Mouse (Mus musculus): ENCODE data around the gene Gm9780.
"Not testable (repeated sequence)": the region's sequence is repeated elsewhere in the genome, so short reads cannot be mapped to it uniquely, and the experiment has no call there.

Gene Gm9780

DNA sequence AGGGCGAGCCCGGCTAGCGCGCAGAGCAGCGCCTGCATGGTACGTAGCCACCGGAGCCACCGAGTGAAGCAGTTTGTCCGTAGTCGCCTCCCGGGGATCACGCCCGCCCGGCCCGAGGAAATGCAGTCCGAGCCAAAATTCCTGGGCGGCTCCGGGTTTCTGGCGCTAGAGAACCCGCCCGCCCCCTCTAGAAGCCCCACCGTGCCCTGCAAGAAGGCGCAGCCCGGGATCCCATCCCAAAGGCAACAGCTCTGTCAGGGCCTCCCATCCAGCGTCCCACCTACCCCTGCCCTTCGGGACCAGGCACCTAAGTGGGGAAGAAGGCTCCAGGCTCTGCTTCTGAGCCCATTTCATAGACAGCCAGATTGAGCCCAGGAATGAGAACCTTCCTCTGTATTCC lies at the start of gene Gm9780:
Gm9780 (minus strand) TSS at position 101 of the 400 bp plus-strand sequence.
- not testable (repeated sequence) for DNase-seq (ENCODE audit: low spot score in 2 of 2)

DNA sequence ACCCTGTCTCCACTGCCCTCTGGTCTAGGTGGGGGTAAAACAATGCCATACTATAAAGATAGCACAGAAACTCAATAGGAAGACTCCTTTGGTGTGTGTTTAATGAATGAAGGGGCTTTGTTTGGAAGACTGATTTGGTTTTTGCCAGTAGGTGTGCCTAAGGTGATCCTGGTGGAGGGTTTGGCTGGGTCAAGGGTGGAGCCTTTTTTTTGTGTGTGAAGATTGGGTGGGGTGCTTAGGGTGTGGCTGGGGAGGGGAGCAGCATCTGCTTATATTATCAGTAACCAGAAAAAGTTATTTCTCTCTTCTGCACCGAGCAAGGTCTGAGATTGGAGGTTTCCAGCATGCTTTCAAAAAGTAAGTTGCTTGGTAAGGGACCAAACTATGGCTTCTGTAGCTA lies 39.5 kb upstream of the Gm9780 start, which contains the start of gene Cphx3:
Cphx3 (plus strand) TSS at position 301 of the 400 bp plus-strand sequence.
- not testable (repeated sequence) for DNase-seq (ENCODE audit: low spot score in 2 of 2)

DNA sequence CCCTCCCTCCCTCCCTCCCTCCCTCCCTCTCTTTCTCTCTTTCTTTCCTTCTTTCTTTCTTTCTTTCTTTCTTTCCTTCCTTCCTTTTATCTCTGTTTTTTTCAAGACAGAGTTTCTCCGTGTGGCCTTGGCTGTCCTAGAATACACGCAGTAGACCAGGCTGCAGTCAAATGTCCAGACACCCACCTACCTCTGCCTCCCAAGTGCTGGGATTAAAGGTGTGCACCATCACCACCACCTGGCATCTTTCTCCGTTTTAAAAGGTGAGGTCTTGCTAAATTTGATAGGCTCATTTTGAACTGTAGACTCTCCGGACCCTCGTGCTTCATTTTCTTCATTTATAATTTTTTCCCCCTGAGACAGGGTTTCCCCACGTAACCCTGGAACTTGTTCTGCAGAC lies 38.7 kb upstream of the Gm9780 start, which contains the start of gene Cphx2:
Cphx2 (plus strand) TSS at position 301 of the 400 bp plus-strand sequence.
- DNase-seq (ENCODE audit: low spot score in 2 of 2) = not testable (repeated sequence)

DNA sequence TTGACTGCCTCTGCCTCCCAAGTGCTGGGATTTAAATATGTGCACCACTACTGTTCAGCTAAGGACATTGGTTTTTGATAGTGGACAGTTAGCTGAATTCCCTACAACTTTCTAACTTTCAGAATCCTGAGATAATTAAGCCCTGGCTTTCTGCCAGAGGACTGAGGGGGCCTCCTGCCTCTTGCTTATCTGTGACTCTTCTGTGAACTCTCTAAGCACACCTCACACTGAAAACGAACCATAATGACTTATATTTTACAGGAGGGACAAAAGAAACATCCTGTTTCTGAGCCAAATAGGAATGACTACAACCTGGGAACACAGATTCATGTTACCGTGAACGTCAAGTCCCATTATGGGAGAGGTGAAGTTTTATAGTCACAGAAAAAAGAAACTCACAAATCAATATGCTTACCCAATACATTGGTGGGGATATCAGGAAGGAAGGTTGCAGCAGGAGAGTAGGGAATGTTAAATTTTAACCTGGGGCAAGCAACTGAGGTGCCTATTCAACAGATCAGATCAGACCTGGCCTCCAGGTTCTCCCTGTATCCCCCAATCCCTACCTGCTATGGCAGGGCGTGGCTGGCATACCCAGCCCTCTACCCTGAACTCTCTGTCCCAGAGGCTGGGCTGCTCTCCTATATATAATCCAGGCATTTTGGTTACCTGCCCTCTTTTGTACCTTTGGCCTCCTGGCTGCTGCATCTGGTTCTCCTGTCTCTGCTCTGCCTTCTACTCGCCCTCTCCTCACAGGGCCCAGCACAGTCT lies 34.3 kb upstream of the Gm9780 start:
- not testable (repeated sequence) for DNase-seq (ENCODE audit: low spot score in 2 of 2)

DNA sequence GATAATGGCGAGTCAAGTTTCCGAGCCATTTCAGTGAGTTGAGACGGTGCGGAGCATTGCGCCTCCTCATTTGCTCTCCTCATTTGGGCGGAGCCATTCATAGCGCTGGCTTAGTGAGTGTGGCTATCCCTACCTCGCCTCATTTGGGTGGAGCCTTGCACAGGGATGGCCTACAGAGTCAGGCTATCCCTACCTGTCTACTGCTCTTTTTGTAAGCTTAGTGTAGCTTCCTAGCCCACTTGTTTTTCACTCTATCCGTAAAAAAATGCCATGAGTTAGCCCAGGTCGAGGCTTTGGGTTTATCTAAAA lies 24.8 kb upstream of the Gm9780 start, which contains the start of gene Tmem254c:
Tmem254c (minus strand) TSS at position 31 of the 309 bp plus-strand sequence.
- DNase-seq (ENCODE audit: low spot score in 2 of 2) = not testable (repeated sequence)

DNA sequence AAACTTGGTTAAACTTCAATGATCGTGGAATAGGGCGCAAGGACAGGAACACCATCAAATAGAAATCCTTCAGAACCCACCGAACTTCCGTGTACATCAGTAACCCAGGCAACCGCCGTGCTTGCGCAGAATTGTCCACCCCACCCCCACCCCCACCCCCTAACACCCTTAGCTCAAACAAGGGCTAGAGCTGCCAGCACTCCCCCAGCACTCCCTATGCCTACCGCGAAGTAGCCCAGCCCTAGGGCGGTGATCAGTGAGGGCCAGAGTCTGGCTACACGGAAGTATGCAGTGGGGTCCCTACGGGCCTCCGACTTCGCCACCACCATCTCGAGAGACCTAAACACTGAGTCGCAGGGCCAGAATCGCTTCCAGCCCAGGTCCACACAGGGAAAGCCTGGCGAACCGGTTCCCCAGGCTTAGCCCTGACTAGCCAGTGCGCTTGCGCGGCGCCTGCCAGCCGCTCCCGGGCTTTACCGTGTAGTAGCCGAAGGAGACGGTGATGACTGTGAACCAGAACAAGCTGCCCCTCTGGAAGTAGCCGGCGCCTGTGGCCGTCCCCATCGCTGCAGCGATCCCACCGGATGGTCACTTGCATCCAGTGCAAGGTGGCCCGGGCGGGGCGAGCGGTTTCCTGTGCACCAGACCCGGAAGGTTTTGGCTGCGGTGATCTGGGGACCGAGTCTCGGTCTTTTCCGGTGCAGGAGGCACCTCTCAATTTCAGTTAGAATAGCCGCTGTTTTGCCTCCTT lies 24.2 kb upstream of the Gm9780 start:
- DNase-seq (ENCODE audit: low spot score in 2 of 2) = not testable (repeated sequence)

DNA sequence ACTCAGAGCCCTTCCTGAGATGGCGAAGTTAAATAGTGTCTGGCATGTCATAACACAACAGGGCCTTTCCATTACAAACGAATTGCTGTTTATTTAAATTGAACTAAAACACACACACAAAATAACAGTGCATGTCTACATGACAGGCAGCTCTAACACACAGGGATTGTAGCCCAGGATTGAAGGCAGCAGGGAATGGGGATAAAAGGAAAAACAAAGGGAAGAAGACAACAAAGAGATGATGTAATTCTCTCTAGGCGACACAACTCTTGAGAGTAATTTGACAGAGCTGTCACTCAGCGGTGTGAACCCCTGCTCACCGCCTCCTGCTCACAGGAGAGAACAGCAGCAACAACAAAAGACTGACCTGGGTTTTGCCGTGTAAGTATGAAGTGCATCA lies 16.9 kb upstream of the Gm9780 start:
- not testable (repeated sequence) for DNase-seq (ENCODE audit: low spot score in 2 of 2)

DNA sequence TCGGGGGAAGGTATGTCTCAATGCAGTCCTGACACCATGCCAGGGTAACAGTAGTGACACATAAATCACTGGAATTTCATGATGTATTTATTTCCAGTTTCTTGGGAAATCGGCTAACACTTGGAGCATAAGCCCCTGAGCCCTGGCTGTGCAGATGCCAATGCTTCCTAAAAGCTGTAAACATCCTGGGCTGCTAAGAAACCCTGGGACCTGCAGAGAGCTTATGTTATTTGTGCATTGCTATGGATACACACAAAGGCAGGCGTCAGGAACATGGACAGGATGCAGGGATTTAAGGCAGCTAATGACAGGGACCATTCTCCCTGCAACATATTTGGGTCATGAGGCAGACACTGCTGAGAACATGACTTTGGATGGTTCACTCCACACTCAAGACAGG lies 15.7 kb upstream of the Gm9780 start:
- not testable (repeated sequence) for DNase-seq (ENCODE audit: low spot score in 2 of 2)

DNA sequence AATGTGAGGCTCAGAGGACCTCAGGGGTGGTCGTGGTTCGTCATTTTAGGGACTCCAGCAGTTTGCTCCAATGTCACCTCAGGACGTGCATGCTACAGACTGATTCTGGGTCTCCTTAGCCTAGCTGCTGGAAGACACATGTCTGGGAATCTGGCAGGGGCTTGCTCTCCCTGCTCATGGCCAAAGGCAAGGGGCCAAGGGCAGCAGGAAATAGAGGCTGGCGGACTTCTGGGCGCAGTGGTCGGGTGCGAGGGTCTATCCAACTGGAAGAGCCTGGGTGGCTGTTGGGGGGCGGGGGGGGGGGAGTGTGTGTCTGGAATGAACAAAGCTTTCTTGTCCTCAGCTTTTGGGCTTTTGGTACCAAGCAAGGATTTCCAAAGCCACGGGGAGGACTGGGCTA lies 6.3 kb upstream of the Gm9780 start:
- not testable (repeated sequence) for DNase-seq (ENCODE audit: low spot score in 2 of 2)

DNA sequence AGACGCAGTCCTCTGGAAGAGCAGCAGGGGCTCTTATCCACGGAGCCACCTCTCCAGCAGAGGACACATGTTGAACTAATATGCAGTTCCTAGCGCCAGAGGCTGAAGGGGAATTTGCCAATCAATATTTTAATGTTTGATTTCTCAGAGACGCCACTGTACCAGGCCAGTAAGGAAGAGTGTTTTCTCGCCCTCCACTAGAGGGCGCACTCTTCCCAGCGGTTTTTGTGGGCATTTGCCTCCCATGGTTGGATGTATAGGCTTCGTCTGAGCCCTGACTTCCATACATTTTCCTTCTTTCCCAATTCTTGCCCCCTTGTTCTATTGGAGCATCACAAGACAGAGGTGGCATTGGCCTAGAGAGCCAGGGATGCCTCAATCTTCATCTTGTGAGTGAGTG lies 4.5 kb upstream of the Gm9780 start:
- not testable (repeated sequence) for DNase-seq (ENCODE audit: low spot score in 2 of 2)

DNA sequence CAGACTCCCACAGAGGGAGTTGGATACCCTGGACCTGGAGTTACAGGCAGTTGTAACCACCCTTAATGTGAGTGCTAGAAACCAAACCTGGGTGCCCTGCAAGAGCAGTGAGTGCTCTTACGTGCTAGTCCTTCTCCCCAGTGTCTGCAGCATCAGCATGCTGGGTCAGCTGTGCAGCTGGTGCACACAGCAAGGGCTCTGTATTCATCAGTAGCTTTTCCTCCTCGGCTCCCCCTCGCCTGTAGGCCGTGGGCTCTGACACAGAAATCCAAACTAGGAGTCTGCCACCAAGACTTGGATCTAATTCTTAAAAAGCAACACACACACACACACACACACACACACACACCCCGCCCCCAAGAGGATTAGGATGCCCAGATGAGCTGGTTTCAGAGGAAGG lies 2.5 kb upstream of the Gm9780 start:
- not testable (repeated sequence) for DNase-seq (ENCODE audit: low spot score in 2 of 2)

DNA sequence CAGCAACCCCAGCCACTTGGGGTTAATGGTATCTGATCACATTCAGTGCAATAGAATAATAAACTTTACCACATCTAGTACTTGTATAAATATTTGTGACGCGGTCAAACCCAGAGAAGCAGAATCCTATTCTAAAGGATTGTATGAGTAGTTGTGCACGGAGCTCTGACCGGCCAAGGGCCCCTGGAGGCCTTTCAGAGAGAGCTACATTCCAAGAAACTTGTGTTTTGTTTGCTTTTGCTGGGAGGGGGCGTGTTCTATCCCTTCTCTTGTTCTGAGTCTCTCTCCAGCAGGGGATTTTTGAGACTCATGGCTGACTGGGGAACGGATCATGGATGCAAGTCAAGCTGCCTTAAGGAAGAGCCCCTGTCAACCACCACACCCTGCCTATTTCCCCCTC lies 7.1 kb downstream of the Gm9780 start:
- DNase-seq (ENCODE audit: low spot score in 2 of 2) = not testable (repeated sequence)

DNA sequence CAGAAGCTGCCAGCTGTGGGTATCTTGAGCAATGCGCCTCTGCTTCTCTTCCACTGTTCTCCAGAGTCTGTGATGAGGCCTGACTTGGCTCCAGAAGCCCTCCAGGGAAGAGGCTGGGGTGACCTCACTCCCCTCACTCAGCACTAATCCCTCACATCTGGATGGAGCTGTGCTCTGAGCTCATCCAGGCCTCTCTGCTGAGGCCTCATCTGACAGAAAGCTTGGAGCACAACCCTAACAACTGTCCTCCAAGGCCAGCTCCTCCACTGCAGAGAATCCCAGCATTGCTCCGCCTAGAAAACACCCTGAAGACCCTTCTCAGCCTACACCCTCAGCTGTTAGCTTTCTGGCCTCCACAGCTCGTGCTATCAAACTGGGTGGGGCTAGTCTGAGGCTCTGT lies 8.1 kb downstream of the Gm9780 start:
- DNase-seq (ENCODE audit: low spot score in 2 of 2) = not testable (repeated sequence)

DNA sequence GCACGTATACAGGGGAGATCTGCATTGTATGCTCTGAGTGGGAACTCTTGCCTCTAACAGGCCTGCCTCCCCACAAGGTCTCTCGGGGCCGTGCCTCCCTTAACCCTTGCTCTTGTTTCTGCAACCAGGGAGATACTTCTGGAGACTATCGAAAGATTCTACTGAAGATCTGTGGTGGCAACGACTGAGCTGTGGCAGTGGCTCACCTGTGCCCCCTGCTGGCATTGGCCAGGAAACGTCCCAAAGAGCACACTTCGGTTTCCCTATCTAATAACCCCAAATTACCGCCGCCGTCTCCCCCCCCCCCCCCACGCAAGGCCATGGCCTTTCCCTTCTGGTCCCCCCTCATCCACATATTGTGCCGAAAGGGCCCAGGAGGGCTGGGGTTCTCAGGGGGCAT lies 16.9 kb downstream of the Gm9780 start:
- not testable (repeated sequence) for DNase-seq (ENCODE audit: low spot score in 2 of 2)

DNA sequence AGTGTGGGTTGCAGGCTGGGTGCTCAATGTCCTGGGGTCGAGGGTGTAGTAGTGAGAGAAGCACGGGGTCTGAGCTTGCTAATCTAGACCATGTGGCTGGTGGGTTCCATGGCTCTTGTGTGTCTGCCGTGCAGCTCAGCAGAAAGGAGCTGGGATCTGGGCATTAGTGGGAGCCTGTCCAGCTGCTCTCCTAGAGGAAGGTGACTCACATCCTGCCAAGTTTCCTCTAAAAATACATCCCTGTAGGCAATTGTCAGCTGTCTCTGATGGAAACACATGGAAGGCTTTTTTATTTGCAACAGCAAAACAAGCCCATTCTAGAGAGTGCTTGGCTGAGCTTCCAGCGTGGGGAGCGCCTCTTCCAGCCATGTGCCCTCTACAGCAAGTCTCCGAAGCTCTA lies 19.7 kb downstream of the Gm9780 start:
- not testable (repeated sequence) for DNase-seq (ENCODE audit: low spot score in 2 of 2)

DNA sequence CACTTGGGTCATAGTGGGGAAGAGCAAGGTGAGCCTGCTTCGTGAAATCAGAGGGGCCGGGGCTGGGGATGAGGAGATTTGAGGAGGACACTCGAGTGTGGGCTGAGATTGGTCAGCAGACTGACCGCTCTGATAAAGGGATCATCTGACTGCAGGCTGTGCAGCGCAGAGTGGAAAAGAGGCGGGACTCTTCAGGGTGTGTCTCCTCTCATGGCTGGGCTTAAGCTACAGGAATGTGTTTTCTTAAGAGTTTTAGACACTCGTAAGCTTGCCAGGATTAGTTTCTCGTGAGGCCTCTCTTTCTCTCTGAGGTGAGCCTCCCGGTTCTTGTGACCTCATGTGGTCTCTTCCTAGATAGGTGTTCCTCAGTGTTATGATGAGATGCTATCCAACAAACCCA lies 21.0 kb downstream of the Gm9780 start:
- DNase-seq (ENCODE audit: low spot score in 2 of 2) = not testable (repeated sequence)

DNA sequence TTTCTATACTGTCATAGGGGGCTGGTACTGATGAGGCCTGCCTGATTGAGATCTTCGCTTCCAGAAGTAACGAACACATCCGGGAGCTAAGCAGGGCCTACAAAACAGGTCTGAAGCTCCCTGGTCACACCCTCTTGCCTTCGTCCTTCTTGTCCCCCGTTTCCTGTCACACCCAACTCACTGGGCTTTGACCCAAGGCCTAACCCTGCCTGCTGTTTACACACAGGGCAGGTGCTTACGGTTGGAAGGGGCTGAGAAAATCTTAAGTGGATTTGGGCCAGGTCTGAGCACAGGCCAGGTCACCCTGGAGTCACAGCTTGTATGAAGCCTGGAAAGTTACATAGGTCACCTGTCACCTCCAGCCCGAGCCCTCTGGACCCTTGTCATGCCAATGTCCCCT lies 26.1 kb downstream of the Gm9780 start:
- DNase-seq (ENCODE audit: low spot score in 2 of 2) = not testable (repeated sequence)

DNA sequence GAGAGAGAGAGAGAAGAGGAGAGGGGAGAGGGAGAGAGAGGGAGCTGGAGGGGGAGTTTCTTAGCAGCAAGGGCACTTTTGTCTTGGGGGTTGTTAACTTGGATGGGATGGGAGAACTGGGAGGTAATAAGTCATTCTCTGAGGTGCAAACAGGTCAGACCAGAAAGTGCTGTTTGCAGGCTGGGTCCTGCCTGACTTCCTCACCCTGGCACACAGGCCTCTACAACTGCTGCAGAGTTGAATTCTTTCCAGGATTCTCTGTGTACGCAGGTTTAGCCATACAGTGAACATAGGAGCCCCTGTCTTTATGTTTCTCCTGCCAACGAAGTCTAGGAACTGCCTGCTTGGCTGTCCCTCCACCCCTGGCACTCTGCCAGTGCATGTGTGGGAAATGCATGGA lies 35.0 kb downstream of the Gm9780 start:
- not testable (repeated sequence) for DNase-seq (ENCODE audit: low spot score in 2 of 2)

DNA sequence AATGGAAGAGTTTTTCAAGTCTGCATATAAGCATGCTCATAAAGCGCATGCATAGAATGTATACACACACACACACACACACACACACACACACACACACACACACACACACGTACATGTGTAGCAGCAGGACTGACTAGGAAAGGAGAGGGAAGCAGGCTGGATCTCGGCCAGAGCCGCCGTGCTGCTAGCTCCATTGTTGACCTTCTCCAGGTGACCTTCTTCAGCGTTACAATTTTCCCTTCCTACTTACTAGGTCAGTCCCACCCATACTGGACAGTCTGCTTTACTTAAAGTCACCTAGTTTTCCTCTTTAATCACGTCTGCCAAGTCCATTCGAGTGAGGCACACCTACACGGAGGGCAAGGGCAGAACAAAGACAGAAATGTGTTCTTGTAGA lies 60.6 kb downstream of the Gm9780 start:
- not testable (repeated sequence) for DNase-seq (ENCODE audit: low spot score in 2 of 2)

DNA sequence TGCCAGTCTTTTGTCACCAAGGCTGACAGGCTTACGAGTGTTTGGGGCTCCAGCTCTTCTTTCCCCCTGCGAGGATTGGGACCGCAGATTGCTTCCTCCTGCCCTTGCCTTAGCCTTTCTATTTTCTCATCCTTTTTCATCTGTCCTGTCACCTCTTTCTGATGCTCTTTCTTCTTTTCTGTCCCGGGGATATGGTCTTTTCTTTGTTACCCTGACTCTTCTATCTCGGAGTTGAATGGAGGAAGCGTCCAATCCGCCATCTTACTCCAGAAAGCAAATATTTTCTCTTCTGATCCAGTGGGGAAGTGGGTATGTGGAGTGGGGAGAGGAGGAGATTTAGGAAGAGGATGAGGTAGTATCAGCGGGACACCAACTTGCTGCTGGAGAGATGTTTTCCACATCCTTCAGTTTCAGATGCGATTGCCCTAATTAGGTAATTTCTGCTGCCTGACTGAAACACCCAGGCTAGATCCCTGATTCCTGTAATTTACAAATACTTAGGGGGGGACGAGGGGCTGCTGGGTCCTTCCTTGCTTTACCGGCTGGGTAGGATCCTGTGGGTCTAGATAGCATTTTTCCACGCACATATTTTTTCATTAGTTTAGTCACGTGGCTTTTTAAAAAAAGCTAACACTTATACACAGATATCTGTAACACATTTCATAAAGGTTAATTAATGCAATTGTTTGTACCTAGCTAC lies 63.1 kb downstream of the Gm9780 start:
- DNase-seq (ENCODE audit: low spot score in 2 of 2) = not testable (repeated sequence)

DNA sequence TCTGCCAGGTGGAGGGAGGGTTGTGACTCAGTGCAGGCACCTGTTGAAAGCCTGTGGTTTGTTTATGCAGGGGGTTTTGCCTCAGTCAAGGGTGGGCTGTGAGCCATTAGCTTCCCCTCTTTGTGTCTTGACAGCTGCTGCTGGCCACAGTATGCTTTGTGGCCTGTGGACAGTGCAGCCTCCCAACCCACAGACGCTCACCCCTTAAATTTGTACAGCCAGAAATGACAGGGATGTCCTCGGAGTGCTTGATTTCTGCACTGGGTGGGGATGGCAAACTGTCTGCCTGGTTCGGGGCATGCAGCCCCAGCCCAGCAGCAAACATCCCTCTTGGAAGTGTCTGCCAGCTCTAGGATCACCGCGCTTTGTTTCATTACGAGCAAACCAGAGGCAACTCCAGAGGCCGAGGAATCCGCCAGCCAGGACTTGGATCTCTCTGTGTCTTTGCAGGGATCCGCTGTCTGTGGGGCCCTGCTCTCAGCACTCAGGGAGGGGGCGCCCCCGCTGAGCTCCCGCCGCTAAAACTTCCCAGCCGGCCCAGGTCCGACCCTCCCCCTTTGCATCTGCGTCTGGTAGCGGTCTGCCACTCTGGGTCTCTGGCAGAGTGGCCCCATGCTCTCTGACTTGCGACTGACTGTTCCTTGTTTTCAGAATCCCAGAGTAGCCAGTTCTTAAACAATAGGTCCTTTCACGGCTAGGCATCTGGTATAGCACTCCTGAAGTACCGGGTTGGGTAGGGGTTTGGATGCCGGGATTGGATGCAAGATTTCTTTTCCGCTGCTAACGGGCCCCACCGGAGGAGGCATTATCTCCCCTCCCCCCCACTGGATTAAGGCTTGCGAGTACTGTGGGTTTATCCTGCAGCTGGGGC lies 63.9 kb downstream of the Gm9780 start, which contains the start of gene Duxbl1:
Duxbl1 (plus strand) TSS at position 207 of the 871 bp plus-strand sequence.
- DNase-seq (ENCODE audit: low spot score in 2 of 2) = not testable (repeated sequence)

Measured in cerebellum, postnatal 4 days (tissue).